Mouse (Mus musculus): Measurements from ENCODE around the gene Pnrc1. TPM values are rescaled to one million over a fixed set of nuclear protein-coding genes. Genes with fewer than 3 reads are reported as not detected.

Gene Pnrc1
- total and polyA plus RNA-seq, 3 experiments: 39.8 to 170 (median 151) TPM

- DNase-seq: no peak
- H3K4me1 ChIP-seq (ENCODE audit: control insufficient read depth, insufficient read depth, low read length): peaks cover 12% of the 10 kb centered on the region
- H3K27ac ChIP-seq: no peak overlapping the region
- TF ChIP-seq CTCF (IDR thresholded peaks at IDR 0.05): no peak
- TF ChIP-seq POLR2A (IDR thresholded peaks at IDR 0.05; ENCODE audit: insufficient read depth, low read depth, low read length): no peak
- no peak for TF ChIP-seq EP300 (IDR thresholded peaks at IDR 0.05; ENCODE audit: insufficient read depth, low read depth, low read length)
- intact Hi-C loops (cut with DNase I): no loop called here
- 51% methylated on average over 12 of the region's 12 CpGs for WGBS
- no peak overlapping the region for H3K4me3 ChIP-seq
- H3K79me2 ChIP-seq (replicated peaks; ENCODE audit: control insufficient read depth, insufficient read depth, low read length): peaks cover 4% of the 10 kb centered on the region
- H3K27me3 ChIP-seq (ENCODE audit: control insufficient read depth, insufficient read depth, low read length): no peaks in the 10 kb centered on the region
- peaks cover 34% of the 10 kb centered on the region for H3K36me3 ChIP-seq (ENCODE audit: control insufficient read depth, insufficient read depth, low read length)
- no peak overlapping the region for H3K9ac ChIP-seq (ENCODE audit: low read depth, low read length)
Observed at GRCm38 (mm10) chr4:33243016-33243758, 46.8 kb downstream of the Pnrc1 start.

GRCm38 (mm10) chr4:33242536-33242935 is 47.4 kb downstream of the Pnrc1 start:
- WGBS: 56% methylated on average over 5 of the region's 5 CpGs
- H3K9ac ChIP-seq (ENCODE audit: low read depth, low read length): no peak overlapping the region
- intact Hi-C loops (cut with DNase I): no loop called here
- H3K4me1 ChIP-seq (ENCODE audit: control insufficient read depth, insufficient read depth, low read length): peaks cover 12% of the 10 kb centered on the region
- TF ChIP-seq CTCF (IDR thresholded peaks at IDR 0.05): no peak
- TF ChIP-seq EP300 (IDR thresholded peaks at IDR 0.05; ENCODE audit: insufficient read depth, low read depth, low read length): no peak
- TF ChIP-seq POLR2A (IDR thresholded peaks at IDR 0.05; ENCODE audit: insufficient read depth, low read depth, low read length): no peak
- peaks cover 4% of the 10 kb centered on the region for H3K79me2 ChIP-seq (replicated peaks; ENCODE audit: control insufficient read depth, insufficient read depth, low read length)
- no peak overlapping the region for H3K4me3 ChIP-seq
- H3K27me3 ChIP-seq (ENCODE audit: control insufficient read depth, insufficient read depth, low read length): no peaks in the 10 kb centered on the region
- no peak overlapping the region for H3K27ac ChIP-seq
- DNase-seq: no peak
- peaks cover 34% of the 10 kb centered on the region for H3K36me3 ChIP-seq (ENCODE audit: control insufficient read depth, insufficient read depth, low read length)

- intact Hi-C loops (cut with DNase I): no loop called here
- Histone ChIP-seq H3K79me2 (replicated peaks; ENCODE audit: control insufficient read depth, insufficient read depth, low read length) (no peaks in the 10 kb centered on the region), H3K27me3 (ENCODE audit: control insufficient read depth, insufficient read depth, low read length) (no peaks in the 10 kb centered on the region), H3K4me3 (no peak overlapping the region), H3K4me1 (ENCODE audit: control insufficient read depth, insufficient read depth, low read length) (no peaks in the 10 kb centered on the region), H3K36me3 (ENCODE audit: control insufficient read depth, insufficient read depth, low read length) (no peaks in the 10 kb centered on the region), H3K27ac (no peak overlapping the region), H3K9ac (ENCODE audit: low read depth, low read length) (no peak overlapping the region)
- no peak for DNase-seq
- 91% methylated on average over 18 of the region's 18 CpGs for whole genome bisulfite sequencing
- TF ChIP-seq POLR2A (IDR thresholded peaks at IDR 0.05; ENCODE audit: insufficient read depth, low read depth, low read length) (no peak), CTCF (IDR thresholded peaks at IDR 0.05) (no peak), EP300 (IDR thresholded peaks at IDR 0.05; ENCODE audit: insufficient read depth, low read depth, low read length) (no peak)
Observed at GRCm38 (mm10) chr4:33230881-33231280, 59.1 kb downstream of the Pnrc1 start.

GRCm38 (mm10) chr4:33229639-33230038 is 60.3 kb downstream of the Pnrc1 start:
- intact Hi-C loops (cut with DNase I): no loop called here
- no peak overlapping the region for H3K4me3 ChIP-seq
- no peak for TF ChIP-seq CTCF (IDR thresholded peaks at IDR 0.05)
- TF ChIP-seq EP300 (IDR thresholded peaks at IDR 0.05; ENCODE audit: insufficient read depth, low read depth, low read length): no peak
- TF ChIP-seq POLR2A (IDR thresholded peaks at IDR 0.05; ENCODE audit: insufficient read depth, low read depth, low read length): no peak
- H3K79me2 ChIP-seq (replicated peaks; ENCODE audit: control insufficient read depth, insufficient read depth, low read length): no peaks in the 10 kb centered on the region
- H3K9ac ChIP-seq (ENCODE audit: low read depth, low read length): no peak overlapping the region
- H3K27me3 ChIP-seq (ENCODE audit: control insufficient read depth, insufficient read depth, low read length): no peaks in the 10 kb centered on the region
- H3K4me1 ChIP-seq (ENCODE audit: control insufficient read depth, insufficient read depth, low read length): no peaks in the 10 kb centered on the region
- no peak overlapping the region for H3K27ac ChIP-seq
- DNase-seq: no peak
- WGBS: 68% methylated on average over 4 of the region's 4 CpGs
- H3K36me3 ChIP-seq (ENCODE audit: control insufficient read depth, insufficient read depth, low read length): no peaks in the 10 kb centered on the region

GRCm38 (mm10) chr4:33227164-33227563 is 62.8 kb downstream of the Pnrc1 start:
- no peaks in the 10 kb centered on the region for H3K4me1 ChIP-seq (ENCODE audit: control insufficient read depth, insufficient read depth, low read length)
- H3K27ac ChIP-seq: no peak overlapping the region
- no peak for DNase-seq
- no peak overlapping the region for H3K9ac ChIP-seq (ENCODE audit: low read depth, low read length)
- H3K79me2 ChIP-seq (replicated peaks; ENCODE audit: control insufficient read depth, insufficient read depth, low read length): no peaks in the 10 kb centered on the region
- TF ChIP-seq POLR2A (IDR thresholded peaks at IDR 0.05; ENCODE audit: insufficient read depth, low read depth, low read length): no peak
- no peak for TF ChIP-seq EP300 (IDR thresholded peaks at IDR 0.05; ENCODE audit: insufficient read depth, low read depth, low read length)
- TF ChIP-seq CTCF (IDR thresholded peaks at IDR 0.05): no peak
- H3K36me3 ChIP-seq (ENCODE audit: control insufficient read depth, insufficient read depth, low read length): no peaks in the 10 kb centered on the region
- H3K4me3 ChIP-seq: no peak overlapping the region
- WGBS: 83% methylated on average over 7 of the region's 7 CpGs
- intact Hi-C loops (cut with DNase I): no loop called here
- peaks cover 1% of the 10 kb centered on the region; the same call in 1 of the 2 replicates for H3K27me3 ChIP-seq (ENCODE audit: control insufficient read depth, insufficient read depth, low read length)

GRCm38 (mm10) chr4:33224003-33224675 is 65.8 kb downstream of the Pnrc1 start:
- Histone ChIP-seq H3K27ac (no peak overlapping the region), H3K79me2 (replicated peaks; ENCODE audit: control insufficient read depth, insufficient read depth, low read length) (no peaks in the 10 kb centered on the region), H3K4me3 (no peak overlapping the region), H3K4me1 (ENCODE audit: control insufficient read depth, insufficient read depth, low read length) (no peaks in the 10 kb centered on the region), H3K36me3 (ENCODE audit: control insufficient read depth, insufficient read depth, low read length) (no peaks in the 10 kb centered on the region), H3K9ac (ENCODE audit: low read depth, low read length) (no peak overlapping the region), H3K27me3 (ENCODE audit: control insufficient read depth, insufficient read depth, low read length) (peaks cover 1% of the 10 kb centered on the region; the same call in 1 of the 2 replicates)
- TF ChIP-seq POLR2A (IDR thresholded peaks at IDR 0.05; ENCODE audit: insufficient read depth, low read depth, low read length) (no peak), EP300 (IDR thresholded peaks at IDR 0.05; ENCODE audit: insufficient read depth, low read depth, low read length) (no peak), CTCF (IDR thresholded peaks at IDR 0.05) (no peak)
- 68% methylated on average over 7 of the region's 7 CpGs for WGBS
- no peak for DNase-seq
- intact Hi-C loops (cut with DNase I): no loop called here

Data from heart, adult 2 months (tissue).